Mouse (Mus musculus): ENCODE results near the gene Ap1b1. TPM values are rescaled to one million over a fixed set of nuclear protein-coding genes. Genes with fewer than 3 reads are reported as not detected.
A peak's percentile ranks its signal among the peaks of the same experiment; 100 is the strongest.

The Ap1b1 gene
- polyA plus RNA-seq (2015; fragmentation: Nextera tagmentation; extraction: Ambion mirVana): 49.9 and 54.4 TPM in 2 replicates

GRCm38 (mm10) chr11:4986695-4987486, at the start of gene Ap1b1:
TSS of gene Ap1b1 (plus strand) at chr11:4986824.
- Histone ChIP-seq H3K27ac (no peak within 1 kb of the TSS), H3K27me3 (peaks cover 19% of the 10 kb centered on the region), H3K4me1 (peaks cover 14% of the 10 kb centered on the region), H3K36me3 (peaks cover 12% of the 10 kb centered on the region; the same call in 1 of the 2 replicates), H3K4me2 (replicated peaks) (peak within 1 kb of the TSS; percentile 90), H3K4me3 (peak within 1 kb of the TSS; percentile 64), H3K9ac (peak within 1 kb of the TSS; percentile 78), H3K9me3 (no peaks in the 10 kb centered on the region)
- WGBS: 2% methylated on average over 62 of the region's 62 CpGs
- ATAC-seq (ENCODE audit: low FRiP score, low read depth): peak; percentile 95

GRCm38 (mm10) chr11:4946530-4946929, 40.1 kb upstream of the Ap1b1 start:
- Histone ChIP-seq H3K4me3 (peak overlapping the region; percentile 54), H3K27ac (no peak overlapping the region), H3K9ac (no peak overlapping the region), H3K27me3 (peaks cover 98% of the 10 kb centered on the region), H3K36me3 (no peaks in the 10 kb centered on the region), H3K4me1 (peaks cover 19% of the 10 kb centered on the region), H3K9me3 (no peaks in the 10 kb centered on the region), H3K4me2 (replicated peaks) (peak overlapping the region; percentile 92)
- 39% methylated on average over 12 of the region's 13 CpGs for WGBS
- no peak for ATAC-seq (ENCODE audit: low FRiP score, low read depth)

GRCm38 (mm10) chr11:4946947-4947812, 39.4 kb upstream of the Ap1b1 start:
- H3K4me2 ChIP-seq (replicated peaks): peak overlapping the region; percentile 92
- no peak overlapping the region for H3K27ac ChIP-seq
- under 1% methylated on average over 120 of the region's 120 CpGs for WGBS
- peak overlapping the region; percentile 35; the same call in 1 of the 2 replicates for H3K9ac ChIP-seq
- peak; percentile 74; the same call in 1 of the 2 replicates for ATAC-seq (ENCODE audit: low FRiP score, low read depth)
- peaks cover 19% of the 10 kb centered on the region for H3K4me1 ChIP-seq
- H3K4me3 ChIP-seq: peak overlapping the region; percentile 54
- peaks cover 98% of the 10 kb centered on the region for H3K27me3 ChIP-seq
- no peaks in the 10 kb centered on the region for H3K9me3 ChIP-seq
- no peaks in the 10 kb centered on the region for H3K36me3 ChIP-seq

GRCm38 (mm10) chr11:4947813-4948174, 38.8 kb upstream of the Ap1b1 start, which contains the start of gene Nefh:
TSS of gene Nefh (minus strand) at chr11:4948064.
- Histone ChIP-seq H3K36me3 (no peaks in the 10 kb centered on the region), H3K4me2 (replicated peaks) (peak within 1 kb of the TSS; percentile 92), H3K4me1 (peaks cover 19% of the 10 kb centered on the region), H3K4me3 (peak within 1 kb of the TSS; percentile 54), H3K9me3 (no peaks in the 10 kb centered on the region), H3K9ac (peak within 1 kb of the TSS; percentile 35; the same call in 1 of the 2 replicates), H3K27ac (no peak within 1 kb of the TSS), H3K27me3 (peaks cover 98% of the 10 kb centered on the region)
- no peak for ATAC-seq (ENCODE audit: low FRiP score, low read depth)
- WGBS: under 1% methylated on average over 34 of the region's 41 CpGs

GRCm38 (mm10) chr11:4948792-4949191, 37.8 kb upstream of the Ap1b1 start:
- Histone ChIP-seq H3K9ac (no peak overlapping the region), H3K27ac (no peak overlapping the region), H3K4me2 (replicated peaks) (no peak overlapping the region), H3K27me3 (peaks cover 98% of the 10 kb centered on the region), H3K4me1 (peaks cover 19% of the 10 kb centered on the region), H3K4me3 (no peak overlapping the region), H3K36me3 (no peaks in the 10 kb centered on the region), H3K9me3 (no peaks in the 10 kb centered on the region)
- 33% methylated on average over 8 of the region's 8 CpGs for WGBS
- ATAC-seq (ENCODE audit: low FRiP score, low read depth): no peak

- H3K9ac ChIP-seq: no peak overlapping the region
- 0 out of 2 replicates have a peak, but pooled peaks have one; percentile 42 for ATAC-seq (ENCODE audit: low FRiP score, low read depth)
- peaks cover 19% of the 10 kb centered on the region for H3K4me1 ChIP-seq
- H3K4me3 ChIP-seq: no peak overlapping the region
- H3K9me3 ChIP-seq: no peaks in the 10 kb centered on the region
- no peaks in the 10 kb centered on the region for H3K36me3 ChIP-seq
- WGBS: 6% methylated on average over 23 of the region's 23 CpGs
- no peak overlapping the region for H3K27ac ChIP-seq
- peaks cover 98% of the 10 kb centered on the region for H3K27me3 ChIP-seq
- no peak overlapping the region for H3K4me2 ChIP-seq (replicated peaks)
Measured at GRCm38 (mm10) chr11:4949256-4950044, 37.2 kb upstream of the Ap1b1 start.

- ATAC-seq (ENCODE audit: low FRiP score, low read depth): no peak
- H3K9ac ChIP-seq: no peak overlapping the region
- 5% methylated on average over 6 of the region's 6 CpGs for WGBS
- H3K27ac ChIP-seq: no peak overlapping the region
- H3K4me1 ChIP-seq: no peaks in the 10 kb centered on the region
- H3K27me3 ChIP-seq: peaks cover 95% of the 10 kb centered on the region
- no peaks in the 10 kb centered on the region for H3K36me3 ChIP-seq
- no peaks in the 10 kb centered on the region for H3K9me3 ChIP-seq
- no peak overlapping the region for H3K4me2 ChIP-seq (replicated peaks)
- no peak overlapping the region for H3K4me3 ChIP-seq
Measured at GRCm38 (mm10) chr11:4953401-4953800, 33.2 kb upstream of the Ap1b1 start.

- H3K4me1 ChIP-seq: no peaks in the 10 kb centered on the region
- peaks cover 90% of the 10 kb centered on the region for H3K27me3 ChIP-seq
- no peak overlapping the region for H3K4me2 ChIP-seq (replicated peaks)
- H3K27ac ChIP-seq: no peak overlapping the region
- no peaks in the 10 kb centered on the region for H3K9me3 ChIP-seq
- no peak for ATAC-seq (ENCODE audit: low FRiP score, low read depth)
- under 1% methylated on average over 8 of the region's 8 CpGs for WGBS
- no peak overlapping the region for H3K4me3 ChIP-seq
- no peak overlapping the region for H3K9ac ChIP-seq
- H3K36me3 ChIP-seq: no peaks in the 10 kb centered on the region
Measured at GRCm38 (mm10) chr11:4953918-4954317, 32.7 kb upstream of the Ap1b1 start.

- H3K4me1 ChIP-seq: peaks cover 5% of the 10 kb centered on the region; the same call in 1 of the 2 replicates
- H3K27ac ChIP-seq: no peak overlapping the region
- 25% methylated on average over 6 of the region's 6 CpGs for WGBS
- no peaks in the 10 kb centered on the region for H3K9me3 ChIP-seq
- no peak overlapping the region for H3K4me3 ChIP-seq
- H3K9ac ChIP-seq: no peak overlapping the region
- no peak for ATAC-seq (ENCODE audit: low FRiP score, low read depth)
- H3K27me3 ChIP-seq: peaks cover 14% of the 10 kb centered on the region; the same call in 1 of the 2 replicates
- no peak overlapping the region for H3K4me2 ChIP-seq (replicated peaks)
- H3K36me3 ChIP-seq: no peaks in the 10 kb centered on the region
Measured at GRCm38 (mm10) chr11:4963099-4963808, 23.4 kb upstream of the Ap1b1 start.

GRCm38 (mm10) chr11:4966325-4966724, 20.3 kb upstream of the Ap1b1 start:
- no peaks in the 10 kb centered on the region for H3K9me3 ChIP-seq
- no peak overlapping the region for H3K9ac ChIP-seq
- no peak overlapping the region for H3K4me3 ChIP-seq
- no peaks in the 10 kb centered on the region for H3K36me3 ChIP-seq
- H3K4me2 ChIP-seq (replicated peaks): no peak overlapping the region
- 73% methylated on average over 2 of the region's 2 CpGs for WGBS
- no peak overlapping the region for H3K27ac ChIP-seq
- ATAC-seq (ENCODE audit: low FRiP score, low read depth): no peak
- H3K27me3 ChIP-seq: peaks cover 23% of the 10 kb centered on the region; the same call in 1 of the 2 replicates
- H3K4me1 ChIP-seq: peaks cover 8% of the 10 kb centered on the region; the same call in 1 of the 2 replicates

GRCm38 (mm10) chr11:4966888-4967287, 19.7 kb upstream of the Ap1b1 start:
- Histone ChIP-seq H3K4me2 (replicated peaks) (no peak overlapping the region), H3K4me1 (peaks cover 8% of the 10 kb centered on the region; the same call in 1 of the 2 replicates), H3K27ac (no peak overlapping the region), H3K9ac (no peak overlapping the region), H3K36me3 (no peaks in the 10 kb centered on the region), H3K9me3 (no peaks in the 10 kb centered on the region), H3K27me3 (peaks cover 28% of the 10 kb centered on the region; the same call in 1 of the 2 replicates), H3K4me3 (no peak overlapping the region)
- ATAC-seq (ENCODE audit: low FRiP score, low read depth): no peak
- WGBS: 54% methylated on average over 5 of the region's 5 CpGs

Data from limb, embryonic 13.5 days (tissue).